ENCODE assay signal across 8 mouse cellular contexts in the genomic region with DNA sequence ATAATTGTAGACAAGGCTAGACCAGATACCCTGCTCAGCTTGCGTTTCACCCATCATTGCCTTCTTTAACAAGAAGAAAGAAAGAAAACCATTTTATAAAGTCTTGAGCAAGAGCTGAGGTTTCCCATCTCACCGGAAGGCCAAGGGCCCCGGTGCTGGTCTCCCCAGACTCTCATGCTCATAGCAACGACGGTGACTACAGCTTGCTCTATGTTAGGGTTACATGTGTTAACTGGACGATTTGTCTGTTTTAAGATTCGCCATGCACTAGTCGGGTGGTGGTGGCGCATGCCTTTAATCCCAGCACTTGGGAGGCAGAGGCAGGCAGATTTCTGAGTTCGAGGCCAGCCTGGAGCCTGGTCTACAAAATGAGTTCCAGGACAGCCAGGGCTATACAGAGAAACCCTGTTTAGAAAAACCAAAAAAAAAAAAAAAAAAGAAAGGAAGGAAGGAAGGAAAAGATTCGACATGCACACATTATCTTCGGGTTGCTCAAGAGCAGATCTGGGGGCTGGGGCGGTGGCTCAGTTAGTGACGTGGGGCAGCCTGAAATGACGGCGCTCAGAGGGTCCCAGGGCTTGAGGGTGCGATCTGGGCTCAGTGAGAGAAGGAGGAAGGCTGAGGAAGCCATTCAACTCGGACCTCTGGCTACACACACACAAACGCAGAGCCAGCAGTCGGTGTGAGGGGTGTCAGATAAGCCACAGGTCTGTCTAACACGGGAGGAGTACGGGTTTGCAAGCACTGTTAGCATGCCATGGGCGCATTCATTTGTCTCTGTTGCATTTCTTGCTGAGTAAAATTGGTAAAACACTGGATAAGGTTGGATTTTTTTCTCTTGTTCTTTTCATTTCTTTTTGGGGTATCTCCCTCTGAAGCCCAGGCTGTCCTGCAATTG. TPM values are rescaled to one million over a fixed set of nuclear protein-coding genes. Genes with fewer than 3 reads are reported as not detected.
A peak's percentile ranks its signal among the peaks of the same experiment; 100 is the strongest.
DNase-seq lines count a peak whose midpoint lies in the region; ATAC-seq lines count a peak whose summit lies in the region.

No protein-coding gene starts in this region.

- no peak for DNase-seq in lung, postnatal 25 days (ENCODE audit: low spot score)
- no peak for DNase-seq in liver, embryonic 11.5 days (ENCODE audit: low spot score)
- no peak for DNase-seq in thymus, postnatal 14 days
- DNase-seq in layer of hippocampus, postnatal 25 days (ENCODE audit: extremely low spot score in 1 of 2, low spot score in 1 of 2): no peak
- no peak for DNase-seq in thymus, postnatal 4 days

- H3K9ac ChIP-seq in lung, embryonic 16.5 days (ENCODE audit: low read length): peak overlapping the region; percentile 52
- peak overlapping the region; percentile 28 for H3K9ac ChIP-seq in forebrain, embryonic 13.5 days
- H3K9ac ChIP-seq in liver, embryonic 11.5 days (ENCODE audit: low read depth, low read length): peak overlapping the region; percentile 58
- peak overlapping the region; percentile 25; the same call in 1 of the 2 replicates for H3K9ac ChIP-seq in stomach, embryonic 14.5 days (replicated peaks; ENCODE audit: low read depth, low read length)

- ATAC-seq in lung, embryonic 16.5 days (ENCODE audit: low read depth): no peak
- no peak for ATAC-seq in forebrain, embryonic 13.5 days
- ATAC-seq in liver, embryonic 11.5 days (replicated peaks; ENCODE audit: low FRiP score): no peak
- no peak for ATAC-seq in stomach, embryonic 14.5 days (ENCODE audit: insufficient number of reproducible peaks, insufficient read depth, low FRiP score, low read depth)

- H3K27ac ChIP-seq in lung, embryonic 16.5 days (ENCODE audit: low read length): peak overlapping the region; percentile 68
- peak overlapping the region; percentile 70; the same call in 1 of the 2 replicates for H3K27ac ChIP-seq in forebrain, embryonic 13.5 days
- H3K27ac ChIP-seq in liver, embryonic 11.5 days (ENCODE audit: low read depth, low read length): peak overlapping the region; percentile 76
- peak overlapping the region; percentile 52; the same call in 1 of the 2 replicates for H3K27ac ChIP-seq in stomach, embryonic 14.5 days (ENCODE audit: low read length)

- no peaks in the 10 kb centered on the region for H3K36me3 ChIP-seq in lung, embryonic 16.5 days (ENCODE audit: control insufficient read depth, insufficient read depth, low read length)
- peaks cover 28% of the 10 kb centered on the region for H3K36me3 ChIP-seq in forebrain, embryonic 13.5 days (ENCODE audit: poor library complexity, severe bottlenecking)
- H3K36me3 ChIP-seq in liver, embryonic 11.5 days (ENCODE audit: control insufficient read depth, insufficient read depth, low read length): peaks cover 10% of the 10 kb centered on the region
- peaks cover 9% of the 10 kb centered on the region for H3K36me3 ChIP-seq in stomach, embryonic 14.5 days (ENCODE audit: control insufficient read depth, insufficient read depth, low read length)

- H3K4me2 ChIP-seq in lung, embryonic 16.5 days (ENCODE audit: low read depth, low read length): peak overlapping the region; percentile 65
- H3K4me2 ChIP-seq in forebrain, embryonic 13.5 days: peak overlapping the region; percentile 80
- peak overlapping the region; percentile 80 for H3K4me2 ChIP-seq in liver, embryonic 11.5 days
- H3K4me2 ChIP-seq in stomach, embryonic 14.5 days (replicated peaks; ENCODE audit: low read depth, low read length): peak overlapping the region; percentile 88

- H3K4me1 ChIP-seq in lung, embryonic 16.5 days (replicated peaks; ENCODE audit: control insufficient read depth, insufficient read depth, low read length): peaks cover 27% of the 10 kb centered on the region
- peaks cover 31% of the 10 kb centered on the region for H3K4me1 ChIP-seq in forebrain, embryonic 13.5 days
- peaks cover 39% of the 10 kb centered on the region for H3K4me1 ChIP-seq in liver, embryonic 11.5 days (replicated peaks; ENCODE audit: control insufficient read depth, insufficient read depth, low read length)
- peaks cover 20% of the 10 kb centered on the region for H3K4me1 ChIP-seq in stomach, embryonic 14.5 days (ENCODE audit: control insufficient read depth, insufficient read depth, low read length)

- no peaks in the 10 kb centered on the region for H3K27me3 ChIP-seq in lung, embryonic 16.5 days (ENCODE audit: control insufficient read depth, insufficient read depth, low read depth, low read length)
- no peaks in the 10 kb centered on the region for H3K27me3 ChIP-seq in forebrain, embryonic 13.5 days
- no peaks in the 10 kb centered on the region for H3K27me3 ChIP-seq in liver, embryonic 11.5 days (replicated peaks; ENCODE audit: control insufficient read depth, insufficient read depth, low read length)
- H3K27me3 ChIP-seq in stomach, embryonic 14.5 days (ENCODE audit: control insufficient read depth, insufficient read depth, low read length): no peaks in the 10 kb centered on the region

- H3K9me3 ChIP-seq in lung, embryonic 16.5 days (ENCODE audit: control insufficient read depth, low read length): no peaks in the 10 kb centered on the region
- H3K9me3 ChIP-seq in forebrain, embryonic 13.5 days (replicated peaks): no peaks in the 10 kb centered on the region
- no peaks in the 10 kb centered on the region for H3K9me3 ChIP-seq in liver, embryonic 11.5 days (ENCODE audit: control insufficient read depth, low read length)
- no peaks in the 10 kb centered on the region for H3K9me3 ChIP-seq in stomach, embryonic 14.5 days (ENCODE audit: control insufficient read depth, low read depth, low read length)

- WGBS in lung, embryonic 16.5 days: 46% methylated on average over 23 of the region's 23 CpGs
- 85% methylated on average over 23 of the region's 23 CpGs for WGBS in forebrain, embryonic 13.5 days
- 45% methylated on average over 23 of the region's 23 CpGs for WGBS in liver, embryonic 11.5 days
- WGBS in stomach, embryonic 14.5 days: 62% methylated on average over 23 of the region's 23 CpGs

- peak overlapping the region; percentile 78 for H3K4me3 ChIP-seq in lung, embryonic 16.5 days (ENCODE audit: low read length)
- peak overlapping the region; percentile 70 for H3K4me3 ChIP-seq in forebrain, embryonic 13.5 days
- H3K4me3 ChIP-seq in liver, embryonic 11.5 days (ENCODE audit: low read depth, low read length): peak overlapping the region; percentile 65
- H3K4me3 ChIP-seq in stomach, embryonic 14.5 days (ENCODE audit: low read depth, low read length): peak overlapping the region; percentile 61

RNA-seq across cellular contexts. Expression of gene Ldlr, which starts 2.2 kb away (rescaled TPM):
- 33.4 and 36.0 TPM in 2 replicates for polyA plus RNA-seq in lung, embryonic 16.5 days (2015; fragmentation: Nextera tagmentation; extraction: Ambion mirVana)
- polyA plus RNA-seq in forebrain, embryonic 13.5 days (2015; fragmentation: Nextera tagmentation; extraction: Ambion mirVana): 21.2 and 26.3 TPM in 2 replicates
- polyA plus RNA-seq in liver, embryonic 11.5 days (2014; fragmentation: Nextera tagmentation; extraction: Ambion mirVana): 18.8 and 23.9 TPM in 2 replicates
- polyA plus RNA-seq in stomach, embryonic 14.5 days (2014; fragmentation: Nextera tagmentation; extraction: Ambion mirVana): 23.8 and 26.9 TPM in 2 replicates
- 10 to 100 TPM; 20.5 to 20.7 TPM for total RNA-seq in layer of hippocampus, postnatal 25 days (2021)

RNA-seq across cellular contexts. Expression of gene Spc24, which starts 34.6 kb away (rescaled TPM):
- polyA plus RNA-seq in lung, embryonic 16.5 days (2015; fragmentation: Nextera tagmentation; extraction: Ambion mirVana): 134 and 144 TPM in 2 replicates
- 95.6 and 95.7 TPM in 2 replicates for polyA plus RNA-seq in forebrain, embryonic 13.5 days (2015; fragmentation: Nextera tagmentation; extraction: Ambion mirVana)
- 151 and 170 TPM in 2 replicates for polyA plus RNA-seq in liver, embryonic 11.5 days (2014; fragmentation: Nextera tagmentation; extraction: Ambion mirVana)
- 111 and 120 TPM in 2 replicates for polyA plus RNA-seq in stomach, embryonic 14.5 days (2014; fragmentation: Nextera tagmentation; extraction: Ambion mirVana)
- total RNA-seq in layer of hippocampus, postnatal 25 days (2021): 1 to 10 TPM; 1.1 to 2.5 TPM
